Mouse (Mus musculus): ENCODE measurements around the gene Entpd1. TPM values are rescaled to one million over a fixed set of nuclear protein-coding genes. Genes with fewer than 3 reads are reported as not detected.

The Entpd1 gene
- total and polyA plus RNA-seq, 3 experiments, result not detected

DNA sequence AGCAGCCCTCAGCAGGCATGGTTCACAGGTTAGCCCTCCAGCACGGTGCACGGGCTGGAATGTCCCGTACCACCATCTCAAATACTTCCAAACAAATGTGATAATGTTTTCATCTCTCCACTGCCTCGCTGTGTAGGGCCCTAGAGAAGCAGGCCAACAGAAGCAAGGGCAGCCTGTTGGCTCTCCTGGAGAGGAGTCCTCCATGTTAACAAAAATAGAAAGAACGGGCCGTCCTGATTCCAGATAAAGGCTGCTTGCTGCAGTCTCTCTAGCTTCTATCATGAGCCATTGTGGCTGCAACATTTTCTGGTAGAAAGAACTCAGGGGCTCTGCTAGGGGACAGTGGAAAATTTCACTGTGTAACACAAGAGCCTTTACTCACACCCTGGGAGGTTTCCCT is 104.8 kb downstream of the Entpd1 start:
- H3K36me3 ChIP-seq (ENCODE audit: control insufficient read depth in 1 of 2, insufficient read depth in 2 of 2, low read length in 2 of 2), result no peaks in the 10 kb centered on the region
- no peak overlapping the region for H3K27ac ChIP-seq (ENCODE audit: control insufficient read depth, low read depth, low read length)
- peaks cover 0 to 2% of the 10 kb centered on the region in 2 experiments; a peak in 2 of 4 replicates for H3K27me3 ChIP-seq (ENCODE audit: control insufficient read depth in 1 of 2, insufficient read depth in 2 of 2, low read length in 2 of 2)
- no peak overlapping the region for H3K4me3 ChIP-seq (ENCODE audit: control insufficient read depth in 1 of 2, insufficient read depth in 1 of 2, low read depth in 2 of 2, low read length in 2 of 2)
- no peak for TF ChIP-seq EP300 (IDR thresholded peaks at IDR 0.05; ENCODE audit: low read depth in 1 of 2, low read length in 2 of 2)
- no peaks in the 10 kb centered on the region for H3K79me2 ChIP-seq (ENCODE audit: control insufficient read depth, insufficient read depth, low read length, poor library complexity)
- no peaks in the 10 kb centered on the region for H3K4me1 ChIP-seq (ENCODE audit: control insufficient read depth in 1 of 2, insufficient read depth in 2 of 2, low read length in 2 of 2)
- DNase-seq (ENCODE audit: low read depth, low spot score), result no peak
- no peak overlapping the region for H3K9ac ChIP-seq (ENCODE audit: control insufficient read depth, low read depth, low read length, poor library complexity, severe bottlenecking)
- H3K9me3 ChIP-seq (replicated peaks; ENCODE audit: insufficient read depth, low read length), result no peaks in the 10 kb centered on the region

DNA sequence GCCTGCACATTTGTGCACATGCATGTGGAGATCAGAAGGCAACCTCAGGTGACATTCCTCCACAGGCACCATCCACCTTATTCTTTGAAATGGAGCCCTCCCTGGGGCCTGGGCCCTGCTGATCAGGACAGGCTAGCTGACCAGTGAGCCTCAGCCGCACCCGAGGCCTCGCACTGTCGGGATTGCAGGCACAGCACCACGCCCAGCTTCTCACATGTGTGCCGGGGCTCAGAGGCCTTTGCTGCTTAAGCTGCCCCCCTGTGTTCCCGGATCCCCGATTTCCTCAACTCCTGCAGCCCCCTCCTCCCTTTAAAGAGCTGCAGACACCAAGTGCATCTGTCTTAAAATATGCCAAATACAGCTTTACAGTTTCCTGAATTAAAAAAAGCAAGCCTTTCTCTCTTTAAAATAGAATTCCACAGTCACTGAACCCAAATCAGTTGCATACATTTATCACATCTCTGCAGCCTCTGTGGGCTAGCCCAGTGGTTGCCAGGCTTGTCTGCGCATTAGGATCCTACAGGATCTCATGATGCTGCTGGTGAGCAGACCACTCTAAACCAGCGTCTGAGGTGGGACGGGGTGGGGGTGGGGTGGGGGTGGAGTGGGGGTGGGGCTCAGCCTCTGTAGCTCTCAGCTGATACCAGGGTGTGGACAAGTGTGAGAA is 107.4 kb downstream of the Entpd1 start:
- TF ChIP-seq BHLHE40 (IDR thresholded peaks at IDR 0.05; ENCODE audit: borderline replicate concordance, low read depth, low read length), result no peak
- no peak for TF ChIP-seq POLR2AphosphoS5 (IDR thresholded peaks at IDR 0.05; ENCODE audit: borderline replicate concordance, low read depth, low read length)
- no peak for TF ChIP-seq GABPA (IDR thresholded peaks at IDR 0.05; ENCODE audit: low read depth, low read length)
- no peak for TF ChIP-seq E2F4 (IDR thresholded peaks at IDR 0.05; ENCODE audit: borderline replicate concordance, low read depth, low read length)
- no peak for TF ChIP-seq SMC3 (IDR thresholded peaks at IDR 0.05; ENCODE audit: low read depth, low read length)
- Histone ChIP-seq H3K36me3 (ENCODE audit: control insufficient read depth in 1 of 2, insufficient read depth in 2 of 2, low read length in 2 of 2) (no peaks in the 10 kb centered on the region), H3K79me2 (ENCODE audit: control insufficient read depth, insufficient read depth, low read length, poor library complexity) (no peaks in the 10 kb centered on the region), H3K4me3 (ENCODE audit: control insufficient read depth in 1 of 2, insufficient read depth in 1 of 2, low read depth in 2 of 2, low read length in 2 of 2) (no peak overlapping the region), H3K27me3 (ENCODE audit: control insufficient read depth in 1 of 2, insufficient read depth in 2 of 2, low read length in 2 of 2) (peaks cover 0 to 2% of the 10 kb centered on the region in 2 experiments; a peak in 3 of 4 replicates), H3K9me3 (replicated peaks; ENCODE audit: insufficient read depth, low read length) (no peaks in the 10 kb centered on the region), H3K9ac (ENCODE audit: control insufficient read depth, low read depth, low read length, poor library complexity, severe bottlenecking) (no peak overlapping the region), H3K4me1 (ENCODE audit: control insufficient read depth in 1 of 2, insufficient read depth in 2 of 2, low read length in 2 of 2) (no peaks in the 10 kb centered on the region), H3K27ac (ENCODE audit: control insufficient read depth, low read depth, low read length) (no peak overlapping the region)
- no peak for DNase-seq (ENCODE audit: low read depth, low spot score)

DNA sequence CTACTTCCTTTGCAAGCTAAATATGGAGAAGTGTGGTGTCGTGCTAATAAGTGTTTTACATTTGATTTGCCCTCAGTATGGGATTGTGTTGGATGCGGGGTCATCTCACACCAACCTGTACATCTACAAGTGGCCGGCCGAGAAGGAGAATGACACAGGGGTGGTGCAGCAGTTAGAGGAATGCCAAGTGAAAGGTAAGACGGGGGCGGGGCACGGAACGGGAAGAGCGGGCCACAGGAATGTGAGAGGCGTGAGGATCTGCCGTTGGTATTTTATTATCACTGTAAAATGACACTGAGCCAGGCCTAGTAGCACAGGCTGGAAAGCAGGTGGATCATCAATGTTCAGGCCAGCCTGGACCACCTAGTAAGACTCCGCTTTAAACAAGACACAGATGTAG is 108.2 kb downstream of the Entpd1 start:
- H3K9me3 ChIP-seq (replicated peaks; ENCODE audit: insufficient read depth, low read length), result no peaks in the 10 kb centered on the region
- DNase-seq (ENCODE audit: low read depth, low spot score), result no peak
- no peaks in the 10 kb centered on the region for H3K79me2 ChIP-seq (ENCODE audit: control insufficient read depth, insufficient read depth, low read length, poor library complexity)
- TF ChIP-seq SIN3A (IDR thresholded peaks at IDR 0.05; ENCODE audit: low read length) (no peak), RCOR1 (IDR thresholded peaks at IDR 0.05; ENCODE audit: low read depth, low read length) (no peak), POLR2AphosphoS5 (IDR thresholded peaks at IDR 0.05; ENCODE audit: borderline replicate concordance, low read depth, low read length) (no peak), GABPA (IDR thresholded peaks at IDR 0.05; ENCODE audit: low read depth, low read length) (no peak), TCF12 (IDR thresholded peaks at IDR 0.05; ENCODE audit: low read depth, low read length) (no peak), CHD2 (IDR thresholded peaks at IDR 0.05; ENCODE audit: low read length) (no peak), ETS1 (IDR thresholded peaks at IDR 0.05; ENCODE audit: low read depth, low read length) (no peak), NRF1 (IDR thresholded peaks at IDR 0.05; ENCODE audit: insufficient read depth, low read depth, low read length, poor library complexity, severe bottlenecking) (no peak), ZMIZ1 (IDR thresholded peaks at IDR 0.05; ENCODE audit: low read depth, low read length) (no peak), ELF1 (IDR thresholded peaks at IDR 0.05; ENCODE audit: low read depth, low read length) (no peak), ZNF384 (IDR thresholded peaks at IDR 0.05; ENCODE audit: low read depth, low read length) (no peak), POLR2A (IDR thresholded peaks at IDR 0.05; ENCODE audit: control insufficient read depth in 1 of 2, insufficient read depth in 1 of 2, low read depth in 1 of 2, low read length in 2 of 2, poor library complexity in 1 of 2) (no peak), KAT2A (conservative IDR thresholded peaks at IDR 0.05; ENCODE audit: low read depth, low read length) (no peak), E2F4 (IDR thresholded peaks at IDR 0.05; ENCODE audit: borderline replicate concordance, low read depth, low read length) (no peak), MYC (IDR thresholded peaks at IDR 0.05; ENCODE audit: low read depth, low read length) (no peak), RAD21 (IDR thresholded peaks at IDR 0.05; ENCODE audit: low read depth, low read length) (no peak)
- peaks cover 0 to 2% of the 10 kb centered on the region in 2 experiments; a peak in 3 of 4 replicates for H3K27me3 ChIP-seq (ENCODE audit: control insufficient read depth in 1 of 2, insufficient read depth in 2 of 2, low read length in 2 of 2)
- no peak overlapping the region for H3K27ac ChIP-seq (ENCODE audit: control insufficient read depth, low read depth, low read length)
- H3K36me3 ChIP-seq (ENCODE audit: control insufficient read depth in 1 of 2, insufficient read depth in 2 of 2, low read length in 2 of 2), result no peaks in the 10 kb centered on the region
- no peak overlapping the region for H3K9ac ChIP-seq (ENCODE audit: control insufficient read depth, low read depth, low read length, poor library complexity, severe bottlenecking)
- H3K4me3 ChIP-seq (ENCODE audit: control insufficient read depth in 1 of 2, insufficient read depth in 1 of 2, low read depth in 2 of 2, low read length in 2 of 2), result no peak overlapping the region
- H3K4me1 ChIP-seq (ENCODE audit: control insufficient read depth in 1 of 2, insufficient read depth in 2 of 2, low read length in 2 of 2), result no peaks in the 10 kb centered on the region
